Mouse (Mus musculus) lung, postnatal 10 days (tissue): ENCODE data around the gene Rpl12.
"Not testable (repeated sequence)": the region's sequence is repeated elsewhere in the genome, so short reads cannot be mapped to it uniquely, and the experiment has no call there.

Experiments
- DNase-seq: peaks from one replicate; pipeline ENCODE4 v3.0.0; 2021

The Rpl12 gene

GRCm38 (mm10) chr2:32982700-32983099, 21.3 kb downstream of the Rpl12 start:
- no peak for DNase-seq

- no peak for DNase-seq
Observed at GRCm38 (mm10) chr2:32983617-32984016, 22.3 kb downstream of the Rpl12 start.

- DNase-seq: no peak
Observed at GRCm38 (mm10) chr2:32985844-32986243, 24.5 kb downstream of the Rpl12 start.

GRCm38 (mm10) chr2:32989376-32989775, 28.0 kb downstream of the Rpl12 start:
- DNase-seq: no peak

- no peak for DNase-seq
Observed at GRCm38 (mm10) chr2:32990167-32990832, 28.9 kb downstream of the Rpl12 start.

GRCm38 (mm10) chr2:32992130-32992529, 30.8 kb downstream of the Rpl12 start:
- no peak for DNase-seq

GRCm38 (mm10) chr2:32997081-32997480, 35.7 kb downstream of the Rpl12 start:
- no peak for DNase-seq

- no peak for DNase-seq
Observed at GRCm38 (mm10) chr2:32997792-32998191, 36.4 kb downstream of the Rpl12 start.

GRCm38 (mm10) chr2:32999752-33000151, 38.4 kb downstream of the Rpl12 start:
- no peak for DNase-seq

GRCm38 (mm10) chr2:33002144-33002543, 40.8 kb downstream of the Rpl12 start:
- no peak for DNase-seq

- no peak for DNase-seq
Observed at GRCm38 (mm10) chr2:33005041-33005440, 43.7 kb downstream of the Rpl12 start.

GRCm38 (mm10) chr2:33009055-33009454, 47.7 kb downstream of the Rpl12 start:
- DNase-seq: not testable (repeated sequence)

- DNase-seq: no peak
Observed at GRCm38 (mm10) chr2:33014877-33015276, 53.5 kb downstream of the Rpl12 start.
